Mouse (Mus musculus) cerebellum, adult 9-10 months (tissue): ENCODE measurements around the gene Amn.
A peak's percentile ranks its signal among the peaks of the same experiment; 100 is the strongest.

ENCODE experiments used
- DNase-seq: peaks from one replicate; pipeline ENCODE4 v3.0.0; 2022

Gene Amn

DNA sequence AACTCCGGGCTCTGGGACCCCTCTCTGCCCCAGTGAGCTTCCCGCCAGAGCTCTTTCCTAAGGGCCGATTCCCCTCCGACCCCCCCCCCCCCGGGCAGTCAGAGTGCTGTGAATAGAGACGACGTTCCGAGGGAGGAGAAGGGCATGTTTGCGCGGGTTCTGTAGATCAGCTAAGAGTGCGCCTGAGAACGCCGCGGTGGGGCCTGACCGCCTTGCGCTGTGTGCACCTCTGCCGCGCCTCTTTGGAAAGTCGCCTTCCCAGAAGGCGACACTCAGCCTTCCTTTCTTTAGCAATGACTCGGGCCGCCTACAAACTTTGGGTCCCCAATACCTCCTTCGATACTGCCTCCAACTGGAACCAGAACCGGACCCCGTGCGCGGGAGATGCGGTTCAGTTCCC is 511 bp downstream of the Amn start:
- no peak for DNase-seq

DNA sequence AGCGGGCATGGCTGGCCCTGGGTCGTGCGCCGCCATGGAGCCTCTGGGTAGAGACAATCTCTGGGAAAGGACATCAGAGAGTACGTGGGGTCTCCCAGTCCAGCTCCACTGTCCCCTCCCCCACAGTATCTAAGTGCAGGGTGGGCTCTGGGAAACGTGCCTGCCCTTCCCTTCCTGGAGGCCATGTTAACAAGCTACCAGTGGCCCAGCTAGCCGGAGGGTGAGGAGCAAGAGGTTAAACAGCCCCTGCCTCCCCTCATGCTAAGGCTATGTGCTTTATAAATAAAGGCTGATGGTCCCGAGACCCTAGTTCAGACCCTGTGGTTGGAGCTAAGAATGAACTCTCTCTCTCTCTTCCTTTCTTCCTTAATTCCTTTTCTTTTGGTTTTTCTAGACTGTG is 1.1 kb downstream of the Amn start:
- DNase-seq = no peak

DNA sequence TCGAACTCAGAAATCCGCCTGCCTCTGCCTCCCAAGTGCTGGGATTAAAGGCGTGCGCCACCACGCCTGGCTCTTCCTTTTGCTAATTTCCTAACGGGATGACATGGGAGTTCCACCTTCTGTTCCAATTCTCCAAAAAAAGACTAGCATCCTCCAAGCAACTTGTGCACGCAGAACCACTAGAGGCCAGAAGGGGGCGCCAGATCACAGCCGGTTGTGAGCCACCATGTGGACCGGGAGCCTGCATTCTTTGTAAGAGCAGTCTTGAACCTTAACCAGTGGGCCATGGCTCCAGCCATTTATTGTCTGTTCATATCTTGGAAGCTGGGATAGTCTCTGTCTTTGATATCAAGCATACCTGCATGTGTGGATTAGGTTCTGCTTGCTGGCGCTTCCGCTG is 1.5 kb downstream of the Amn start:
- peak; percentile 89 for DNase-seq

DNA sequence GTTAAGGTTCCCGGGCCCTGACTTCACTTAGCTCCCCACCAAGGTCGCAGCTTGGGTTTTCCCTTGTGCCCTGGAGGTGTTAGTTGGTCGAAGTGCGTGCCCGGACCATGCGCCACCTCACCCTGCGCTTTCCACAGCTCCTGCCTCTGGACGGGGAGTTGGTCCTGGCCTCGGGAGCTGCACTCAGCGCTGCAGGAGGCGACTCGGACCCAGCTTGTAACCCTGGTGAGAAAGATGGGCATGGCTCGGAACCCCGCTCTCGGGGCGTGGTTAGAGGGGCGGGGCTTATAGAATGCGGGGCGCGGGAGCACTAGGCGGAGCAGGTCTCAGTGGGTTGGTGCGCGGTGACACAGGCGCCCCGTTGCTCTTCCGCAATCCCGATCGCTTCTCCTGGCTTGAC is 3.1 kb downstream of the Amn start:
- no peak for DNase-seq

DNA sequence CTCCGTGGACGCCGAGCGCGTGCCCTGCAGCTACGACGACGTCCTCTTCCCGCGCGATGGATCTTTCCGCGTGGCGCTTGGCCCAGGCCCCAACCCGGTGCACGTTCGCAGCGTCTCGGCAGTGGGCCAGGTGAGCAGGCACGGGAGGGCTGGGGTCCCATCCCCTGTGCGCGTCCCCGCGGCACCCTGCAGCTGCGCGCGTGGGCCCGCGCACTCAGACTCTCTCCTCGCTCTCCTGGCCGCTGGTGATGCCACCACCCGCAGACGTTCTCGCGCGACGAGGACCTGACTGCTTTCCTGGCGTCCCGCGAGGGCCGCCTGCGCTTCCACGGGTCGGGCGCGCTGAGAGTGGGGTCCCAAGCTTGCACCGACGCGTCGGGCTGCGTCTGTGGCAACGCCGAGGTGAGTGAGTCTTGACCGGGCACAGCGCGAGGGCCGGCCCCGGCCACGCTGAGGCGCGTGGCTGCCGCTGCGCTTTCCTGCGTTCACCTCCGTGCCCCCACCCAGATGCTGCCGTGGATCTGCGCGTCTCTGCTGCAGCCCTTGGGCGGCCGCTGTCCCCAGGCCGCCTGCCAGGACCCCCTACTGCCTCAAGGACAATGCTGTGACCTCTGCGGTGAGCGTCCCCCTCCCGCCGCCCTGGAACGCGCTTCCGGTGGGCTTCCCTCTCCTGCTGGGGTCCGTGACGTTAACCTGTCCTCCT is 3.7 kb downstream of the Amn start:
- no peak for DNase-seq

DNA sequence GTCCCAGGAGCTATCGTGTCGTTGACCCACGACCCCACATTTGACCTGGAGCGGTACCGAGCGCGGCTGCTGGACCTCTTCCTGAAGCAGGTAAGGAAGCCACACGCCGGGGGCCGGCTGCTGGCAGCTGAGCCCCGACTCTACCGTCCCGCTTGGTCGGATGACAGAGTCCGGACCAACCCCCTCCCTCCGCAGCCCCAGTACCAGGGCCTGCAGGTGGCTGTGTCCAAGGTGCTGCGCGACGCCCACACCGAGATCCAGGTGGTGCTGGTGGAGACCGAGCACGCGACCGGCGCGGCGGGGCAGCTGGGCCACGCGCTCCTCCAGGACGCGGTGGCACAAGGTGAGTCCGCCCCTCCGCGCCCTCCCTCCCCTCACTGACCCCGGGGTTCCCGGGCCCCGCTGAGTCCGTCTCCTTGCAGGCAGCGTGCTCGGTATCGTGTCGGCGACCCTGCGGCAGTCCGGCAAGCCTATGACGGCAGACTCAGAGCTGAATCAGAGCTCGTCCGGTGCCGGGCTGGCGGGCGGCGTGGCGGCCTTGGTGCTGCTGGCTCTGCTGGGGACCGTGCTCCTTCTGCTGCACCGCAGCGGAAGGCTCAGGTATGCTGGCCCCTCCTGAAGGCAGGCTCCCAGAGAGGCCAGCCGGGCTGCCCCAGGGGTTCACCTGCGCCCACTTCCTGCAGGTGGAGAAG is 4.4 kb downstream of the Amn start:
- DNase-seq = no peak

DNA sequence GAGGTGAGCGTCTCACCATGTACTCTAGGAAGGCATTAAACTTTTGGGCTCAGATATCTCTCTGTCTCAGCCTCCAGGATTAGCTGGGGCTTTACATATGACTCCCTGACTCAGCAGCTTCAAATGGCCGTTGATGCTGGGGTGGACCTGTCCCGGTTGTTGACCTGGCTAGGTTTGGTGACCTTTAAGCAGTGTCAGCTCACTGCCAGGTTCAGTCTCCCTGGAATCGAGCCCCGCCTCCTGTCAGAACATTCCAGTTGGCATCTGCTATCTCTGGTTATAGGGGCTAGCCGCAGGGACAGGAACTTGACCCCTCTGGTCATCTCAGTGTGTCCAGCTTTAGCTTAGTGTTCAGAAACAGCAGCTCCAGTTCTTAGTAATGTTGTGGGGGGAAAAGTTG is 5.5 kb downstream of the Amn start:
- no peak for DNase-seq

DNA sequence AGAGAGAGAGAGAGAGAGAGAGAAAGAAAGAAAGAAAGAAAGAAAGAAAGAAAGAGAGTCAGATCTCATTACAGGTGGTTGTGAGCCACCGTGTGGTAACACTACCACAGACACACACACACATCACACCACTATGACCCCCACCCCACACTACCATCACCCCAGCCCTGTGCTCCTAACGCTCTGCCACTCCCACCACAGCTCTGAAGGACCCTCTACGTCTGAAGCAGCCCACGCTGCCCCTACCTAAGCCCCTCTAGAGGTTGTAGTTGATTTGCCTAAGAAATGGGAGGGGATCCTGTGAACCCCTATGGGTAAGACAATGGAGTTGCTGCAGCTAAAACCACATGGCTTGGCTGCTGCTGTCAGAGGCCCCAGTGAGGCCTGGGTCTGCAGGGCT is 12.7 kb downstream of the Amn start:
- DNase-seq = no peak

DNA sequence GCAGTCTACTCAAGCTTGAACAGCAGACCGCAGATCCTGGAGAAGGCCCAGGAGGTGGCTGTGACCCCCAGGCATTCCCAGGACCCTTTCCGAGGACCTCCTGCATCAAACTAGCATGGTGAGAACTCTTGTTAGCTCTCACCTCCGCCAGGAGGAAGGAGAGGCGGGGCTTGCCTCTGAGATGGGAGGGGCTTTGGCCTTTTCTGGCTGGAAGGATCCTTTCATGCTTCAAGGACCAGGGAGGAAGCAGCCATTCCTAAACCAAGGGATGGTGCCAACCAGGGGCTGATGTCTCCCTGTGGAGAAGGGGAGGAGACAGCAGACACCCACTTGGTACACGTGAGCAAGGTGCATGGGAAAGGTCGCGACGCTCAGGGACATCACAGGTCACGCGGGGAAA is 13.6 kb downstream of the Amn start:
- DNase-seq = no peak

DNA sequence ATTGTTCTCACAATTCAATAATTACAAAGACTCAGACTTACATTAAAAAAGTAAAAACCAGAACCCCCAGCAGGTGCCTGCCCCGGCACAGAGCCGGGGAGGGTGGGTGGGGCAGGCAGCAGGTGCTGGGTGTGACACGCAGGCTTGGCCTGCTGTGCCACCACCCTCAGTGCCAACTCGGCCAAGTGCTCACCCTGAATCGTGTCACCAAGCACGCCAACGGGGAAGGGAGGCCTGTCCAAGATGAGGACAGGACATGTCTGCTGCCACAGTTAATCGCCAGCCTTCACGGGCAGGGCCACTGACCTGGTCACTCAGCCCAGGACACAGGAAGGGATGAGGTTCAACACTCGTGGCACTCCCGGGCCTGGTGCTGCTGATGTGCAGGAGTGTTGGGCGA is 22.1 kb downstream of the Amn start:
- peak; percentile 58 for DNase-seq

DNA sequence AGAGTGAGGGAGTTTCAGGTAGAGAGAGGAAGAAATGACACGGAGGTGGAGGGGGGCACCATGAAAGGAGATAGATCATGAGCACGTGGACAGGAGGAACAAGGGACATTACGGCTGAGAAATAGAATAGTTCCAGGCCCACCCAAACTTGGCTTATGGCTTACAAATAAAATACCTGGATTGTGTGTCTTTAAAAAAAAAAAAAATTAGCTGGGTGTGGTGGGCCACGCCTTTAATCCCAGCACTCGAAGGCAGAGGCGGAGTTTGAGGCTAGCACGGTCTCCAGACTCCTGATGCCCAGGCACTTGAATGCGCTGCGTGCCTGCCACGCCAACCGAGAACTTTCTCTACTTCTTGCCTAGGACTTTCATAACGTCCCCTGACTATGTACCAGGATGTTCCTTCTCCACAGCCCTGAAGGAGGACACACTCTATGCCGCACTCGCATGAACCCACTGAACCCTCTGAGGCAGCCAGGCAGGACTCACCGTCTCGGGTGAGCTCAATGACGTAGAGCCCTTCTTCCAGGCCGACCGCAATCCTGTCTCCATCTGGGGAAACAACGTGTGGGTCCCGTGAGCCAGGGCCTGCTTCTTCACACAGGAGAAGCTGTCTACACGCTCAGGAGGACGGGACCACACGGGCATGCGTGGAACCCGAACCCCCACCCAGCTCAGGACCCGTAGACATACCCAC is 30.6 kb downstream of the Amn start:
- DNase-seq = no peak

DNA sequence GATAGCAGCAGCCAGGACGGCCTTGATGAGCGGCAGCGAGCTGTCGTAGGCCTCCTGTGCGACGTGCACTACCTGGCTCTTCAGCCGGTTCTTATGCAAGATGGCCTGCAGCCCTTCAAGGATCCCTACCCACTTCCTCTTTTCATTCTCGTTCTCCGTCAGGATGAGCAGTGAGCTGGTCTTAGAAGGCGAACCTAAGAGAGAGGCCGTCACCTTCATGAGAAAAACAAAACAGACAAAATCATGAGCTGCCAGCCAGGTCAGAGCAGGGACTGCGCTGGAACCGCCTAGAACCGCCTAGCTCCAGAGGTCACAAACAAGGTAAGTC is 31.1 kb downstream of the Amn start:
- no peak for DNase-seq

DNA sequence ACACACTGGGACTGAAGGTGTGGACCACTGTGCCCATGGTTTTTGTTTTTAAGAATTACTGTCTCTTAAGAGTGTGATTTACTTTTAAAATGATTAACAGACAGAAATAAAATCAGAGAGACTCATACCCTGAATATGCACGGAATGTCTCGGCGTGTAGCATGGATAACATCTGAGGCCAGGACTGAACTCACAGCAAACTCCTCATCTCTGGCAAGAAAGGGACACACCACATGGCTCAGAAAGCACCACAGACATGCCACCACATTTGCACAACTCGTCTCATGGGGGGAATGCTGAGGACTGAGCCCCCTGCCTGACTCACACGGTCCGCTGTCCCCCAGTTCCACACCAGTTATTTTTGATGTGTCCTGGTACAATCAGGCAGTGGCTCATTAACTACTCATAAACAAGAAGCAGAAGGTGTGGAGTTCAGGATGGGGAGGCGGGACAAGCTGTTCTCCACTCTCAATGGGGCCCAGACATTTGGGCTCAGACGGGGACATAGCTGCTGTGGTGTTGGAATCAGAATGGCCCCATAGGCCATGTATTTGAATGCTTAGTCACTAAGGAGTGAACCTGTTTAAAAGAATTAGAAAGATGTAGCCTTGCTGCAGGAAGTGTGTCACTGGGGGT is 32.9 kb downstream of the Amn start:
- no peak for DNase-seq

DNA sequence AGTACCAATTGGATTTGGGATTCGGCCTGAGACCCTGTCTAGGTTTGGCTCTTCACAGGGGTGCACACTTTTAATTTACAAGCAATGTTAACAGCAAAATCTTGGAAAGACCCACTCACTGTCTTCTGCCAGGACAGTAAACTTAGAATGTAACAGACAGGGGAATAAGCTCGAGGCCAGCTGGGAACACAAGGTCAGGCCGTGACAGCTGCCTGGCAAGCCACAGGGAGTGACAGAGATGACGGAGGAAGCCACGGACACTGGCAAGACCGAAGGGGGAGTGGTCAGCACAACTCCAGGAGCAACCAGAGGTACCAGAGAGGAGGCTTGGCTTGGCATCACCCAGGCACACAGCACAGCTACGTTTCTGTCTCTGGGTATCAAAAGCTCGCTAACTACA is 35.9 kb downstream of the Amn start:
- no peak for DNase-seq

DNA sequence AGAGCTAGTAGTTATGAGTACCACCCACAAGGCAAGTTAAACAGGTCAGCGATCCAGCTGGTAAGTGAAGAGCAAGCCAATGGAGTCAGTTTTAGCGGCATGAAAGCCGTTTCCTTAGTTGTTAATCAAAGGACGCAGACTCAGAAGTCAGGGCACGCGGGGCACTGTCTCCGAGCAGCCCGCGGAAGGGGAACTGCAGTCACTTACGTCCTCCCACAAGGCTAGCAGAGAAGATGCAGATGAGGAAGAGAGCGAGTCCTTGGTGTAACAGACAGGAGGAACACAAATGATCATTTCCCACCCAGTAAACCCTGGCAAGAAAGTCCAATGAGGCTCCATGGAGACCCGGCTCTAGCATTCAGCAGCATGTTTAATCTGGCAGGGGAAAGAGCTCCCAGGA is 38.4 kb downstream of the Amn start:
- DNase-seq = no peak

DNA sequence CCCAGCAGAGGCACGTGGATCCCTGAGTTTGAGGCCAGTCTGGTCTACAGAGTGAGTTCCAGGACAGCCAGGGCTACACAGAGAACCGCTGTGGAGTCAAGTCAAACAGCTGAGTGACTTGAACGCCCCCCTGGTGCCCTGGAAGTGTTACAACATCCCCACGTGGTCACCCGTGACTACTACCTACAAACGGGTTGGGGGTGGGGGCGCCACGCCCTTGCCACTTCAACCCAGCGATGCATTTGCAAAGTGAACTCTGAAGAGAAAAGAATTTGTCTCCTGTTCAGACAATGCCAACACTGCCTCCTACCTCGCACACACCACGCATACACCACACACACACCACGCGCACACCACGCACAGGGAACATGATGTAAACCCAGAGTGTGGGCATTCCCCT is 39.0 kb downstream of the Amn start:
- no peak for DNase-seq

DNA sequence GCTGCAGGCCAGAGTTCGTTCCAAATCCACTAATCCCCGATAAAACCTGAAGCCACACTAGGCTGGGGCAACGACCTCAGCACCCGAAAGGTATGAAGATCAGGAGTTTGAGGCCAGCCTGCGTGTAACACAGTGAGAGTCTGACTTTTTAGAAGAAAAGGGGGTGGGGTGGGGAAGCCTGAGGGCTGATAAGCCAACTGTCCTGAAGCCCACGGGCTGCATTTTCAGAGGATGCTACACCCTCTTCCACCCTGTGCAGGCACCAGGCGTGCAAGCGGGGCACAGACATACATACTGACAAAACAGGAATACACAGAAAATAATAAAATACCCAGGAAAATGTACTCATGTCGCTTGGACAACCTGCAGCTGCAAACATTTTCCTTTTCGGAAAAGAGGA is 40.9 kb downstream of the Amn start:
- DNase-seq = no peak

DNA sequence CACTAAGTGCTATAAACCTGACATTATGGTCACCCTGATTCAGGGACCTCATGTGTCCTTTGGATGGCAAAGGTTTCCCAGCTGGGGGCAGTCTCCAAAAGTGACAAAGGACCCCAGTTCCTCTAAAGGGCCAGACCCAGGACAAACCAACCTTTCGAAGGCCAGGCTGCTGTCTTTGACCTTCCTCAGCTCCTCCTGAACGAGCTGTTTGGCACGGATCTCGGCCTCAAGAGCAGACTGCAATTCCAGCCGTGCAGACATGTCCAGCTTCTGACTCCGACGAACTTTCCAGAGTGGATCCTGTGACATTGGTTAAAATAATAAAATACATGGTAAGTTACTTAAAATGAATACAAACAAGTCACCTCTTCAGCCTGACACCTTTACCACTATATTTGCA is 43.4 kb downstream of the Amn start:
- DNase-seq = no peak

DNA sequence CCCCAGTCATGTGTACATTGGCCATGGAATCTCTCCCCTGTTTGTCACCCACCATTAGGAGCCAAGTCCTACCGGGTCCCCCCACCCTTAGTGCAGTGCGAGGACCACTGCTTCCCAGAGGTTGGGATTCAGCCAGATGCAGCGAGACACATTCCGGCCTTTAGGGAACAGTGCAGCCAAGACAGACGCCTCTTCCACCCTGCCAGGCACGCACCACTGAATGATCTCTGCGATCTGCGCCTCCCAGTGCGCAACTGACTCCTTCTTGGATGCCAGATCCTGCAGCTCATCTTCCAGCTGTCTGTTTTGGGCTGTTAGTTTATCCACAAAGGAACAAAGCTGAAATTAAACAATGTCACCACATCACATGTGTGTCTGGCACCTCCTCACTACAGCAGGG is 46.8 kb downstream of the Amn start:
- no peak for DNase-seq

DNA sequence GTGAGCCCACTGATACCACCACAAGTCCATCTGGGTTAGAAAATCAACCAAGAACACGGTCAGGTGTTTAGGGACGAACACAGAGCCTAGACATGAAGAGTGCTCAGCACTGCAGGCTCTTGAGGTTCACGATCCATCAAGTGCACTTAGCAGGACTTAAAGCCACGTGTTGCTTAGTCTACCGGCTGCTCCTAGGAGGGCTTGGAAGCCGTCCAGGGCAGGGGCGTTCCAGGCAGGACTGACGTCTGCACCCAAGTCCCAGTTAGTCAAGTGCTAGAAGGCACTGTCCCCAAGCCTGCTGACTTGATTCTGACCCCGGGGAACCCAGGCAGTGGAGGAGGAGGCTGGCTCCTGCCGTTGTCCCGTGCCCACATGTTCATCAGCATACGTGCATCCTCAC is 49.7 kb downstream of the Amn start:
- no peak for DNase-seq

DNA sequence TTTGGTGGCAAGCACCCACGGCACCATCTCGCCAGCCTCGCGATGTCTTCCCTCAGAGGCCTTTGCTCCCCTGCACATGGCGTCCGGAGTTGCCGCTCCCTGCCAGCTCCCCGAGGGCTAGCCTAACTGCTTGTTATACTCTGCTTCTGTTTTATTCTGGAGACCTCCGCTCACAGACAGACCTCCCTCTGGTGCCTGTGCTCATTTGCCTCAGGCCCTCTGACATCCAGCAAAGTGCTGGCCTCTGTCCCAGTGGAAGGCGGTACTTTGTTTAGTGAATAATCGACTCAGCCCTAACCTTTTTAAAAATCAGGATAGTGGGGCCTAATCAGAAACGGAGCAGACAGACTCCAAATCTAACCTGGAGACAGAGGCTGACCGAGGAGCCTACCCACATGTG is 50.9 kb downstream of the Amn start:
- no peak for DNase-seq

DNA sequence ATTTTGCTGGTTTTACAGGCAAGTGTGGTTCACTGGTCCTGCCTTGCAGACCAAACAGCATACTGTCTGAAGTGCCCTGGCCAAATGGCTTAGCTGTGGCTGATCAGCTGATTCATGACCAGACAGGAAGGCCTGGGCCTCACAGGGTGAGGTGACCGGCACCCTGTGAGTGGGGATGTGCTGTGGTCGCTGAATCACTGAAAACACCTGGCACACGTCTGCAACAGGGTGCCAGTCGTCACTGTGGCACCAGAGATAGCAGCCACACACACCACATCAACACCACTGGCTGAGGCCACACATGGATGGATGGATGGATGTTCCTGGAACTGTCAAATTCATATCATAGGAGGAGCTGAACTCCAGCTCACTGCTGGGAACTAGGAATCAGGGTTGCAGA is 52.5 kb downstream of the Amn start:
- DNase-seq = no peak

DNA sequence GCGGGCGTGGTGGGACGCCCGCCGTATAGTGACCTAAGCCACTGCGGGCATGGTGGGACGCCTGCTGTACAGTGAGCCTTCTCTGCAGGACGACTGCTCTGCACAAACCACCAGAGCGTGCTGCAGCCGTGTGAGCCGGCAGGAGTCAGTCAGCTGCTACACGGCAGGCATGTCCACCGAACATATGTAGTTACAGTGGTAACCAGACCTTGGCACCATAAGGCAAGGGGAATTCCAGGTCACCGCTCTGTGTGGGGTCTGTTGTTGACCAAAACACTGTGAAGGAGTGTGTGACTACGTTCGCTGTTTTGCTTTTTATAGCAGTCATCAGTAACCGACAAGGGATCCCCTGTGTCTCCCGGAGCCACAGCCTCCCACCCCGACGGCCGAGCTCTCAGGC is 53.6 kb downstream of the Amn start:
- DNase-seq = peak; percentile 87

DNA sequence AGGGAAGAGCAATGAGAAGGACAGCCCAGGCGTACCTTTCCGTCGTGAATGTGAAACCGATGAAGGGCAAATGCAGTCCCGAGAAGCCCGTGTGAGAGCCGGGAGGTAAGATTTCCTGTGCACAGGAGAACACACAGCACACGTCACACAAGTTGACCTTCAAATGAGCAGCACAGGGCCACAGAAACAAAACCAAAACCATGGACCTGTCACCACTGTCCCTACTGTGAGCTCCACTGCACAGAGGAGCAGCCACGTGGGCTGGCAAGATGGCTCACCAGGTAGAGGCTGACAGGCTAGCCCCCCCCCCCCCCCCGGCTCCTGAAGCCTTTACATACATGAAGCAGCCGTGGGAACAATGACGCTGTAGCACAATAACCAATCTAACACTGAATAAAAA is 54.1 kb downstream of the Amn start:
- no peak for DNase-seq
